18 mouse cellular contexts compared by ENCODE assay signal in genomic region chr6:14142107-14142751, GRCm38 (mm10).
DNase-seq lines count a peak whose midpoint lies in the region; ATAC-seq and TF ChIP-seq lines count a peak whose summit lies in the region.
"Had no signal": no experiment of that assay in that cellular context is flagged by ENCODE, and none has a peak within 500 bp of the region (broad histone marks: within the 10 kb centered on the region; RNA-seq: fewer than 3 reads in every experiment).

No protein-coding gene starts in this region.

- ATAC-seq in frontal cortex, adult (ENCODE audit: low TSS enrichment), result peak; percentile 70
- ATAC-seq: inflammation-experienced regulatory T-cells, adult 6 months; liver, postnatal 0 days had no signal

- no peak overlapping the region for H3K4me3 ChIP-seq in layer of hippocampus, adult 2 months
- H3K4me3 ChIP-seq: heart, embryonic 12.5 days; limb, embryonic 12.5 days; myocyte had no signal

- TF ChIP-seq CTCF in layer of hippocampus, adult 2 months (conservative IDR thresholded peaks at IDR 0.05), result no peak

- DNase-seq in frontal cortex, postnatal 25 days (ENCODE audit: low spot score in 2 of 2), result no peak
- peak; percentile 9 for DNase-seq in right cerebral cortex, postnatal 25 days
- DNase-seq in right cerebral cortex, postnatal 14 days, result no peak
- DNase-seq in layer of hippocampus, adult 2 months (ENCODE audit: low spot score in 2 of 2), result peak; percentile 82 to 88
- no peak for DNase-seq in cerebellum, adult 8-10 months
- DNase-seq in urinary bladder, adult 18-20 months (ENCODE audit: low spot score in 2 of 2), result no peak
- DNase-seq: adrenal gland, adult 8-10 months; B cell, adult 2 months; cerebellum, postnatal 14 days; gastrocnemius, postnatal 14 days; liver, postnatal 0 days; spleen, adult 18-20 months; thymus, postnatal 14 days had no signal

- peak overlapping the region; percentile 81 for H3K27ac ChIP-seq in layer of hippocampus, adult 2 months
- H3K27ac ChIP-seq: limb, embryonic 12.5 days had no signal

Comparison
In these comparisons a context has a peak if more than half of its experiments do, and no peak if none do; other contexts are left out.
1. DNase-seq: peak in right cerebral cortex, postnatal 25 days (single experiment) and layer of hippocampus, adult 2 months (2 of 2); none in frontal cortex, postnatal 25 days (0 of 2), right cerebral cortex, postnatal 14 days (single experiment), cerebellum, adult 8-10 months (single experiment) and urinary bladder, adult 18-20 months (0 of 2).